Mouse (Mus musculus) adrenal gland, adult 18-20 months (tissue): ENCODE data around the gene Zfp956. TPM values are rescaled to one million over a fixed set of nuclear protein-coding genes. Genes with fewer than 3 reads are reported as not detected.
A peak's percentile ranks its signal among the peaks of the same experiment; 100 is the strongest.
"Not testable (repeated sequence)": the region's sequence is repeated elsewhere in the genome, so short reads cannot be mapped to it uniquely, and the experiment has no call there.

Source experiments
- DNase-seq, 2 experiments: peaks; one replicate each; pipeline ENCODE4 v3.0.0; 2021 to 2022; ENCODE audit warnings: low spot score in 2 of 2
- total RNA-seq, 2 experiments: library from RNA; stranded (reverse); gene quantifications; 1 replicate in 1 of 2; 2 replicates in 1 of 2; pipeline ENCODE4 v1.2.3; 2021

The Zfp956 gene
- total RNA-seq, 2 experiments from 2014 or later: 5.1 to 5.7 TPM

DNA sequence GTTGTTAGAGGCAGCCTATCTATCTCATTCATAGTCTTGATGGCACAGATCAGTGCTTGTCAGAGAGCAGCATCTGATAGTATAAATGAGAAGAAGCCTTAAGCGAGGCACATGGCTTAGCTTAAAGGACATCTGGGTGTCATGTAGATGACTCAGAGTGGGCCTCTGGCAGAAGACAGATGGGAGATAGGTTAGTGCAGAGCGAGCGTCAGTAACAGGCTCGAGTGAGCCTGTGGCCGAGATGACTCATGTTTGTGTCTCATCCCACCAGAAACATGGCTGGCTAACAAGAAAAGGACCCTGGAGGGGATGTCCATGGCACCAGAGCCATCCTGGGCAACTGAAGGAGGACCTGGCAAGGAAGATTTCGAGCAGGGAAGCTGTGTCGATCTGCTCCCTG lies 9.9 kb downstream of the Zfp956 start:
- DNase-seq: no peak

DNA sequence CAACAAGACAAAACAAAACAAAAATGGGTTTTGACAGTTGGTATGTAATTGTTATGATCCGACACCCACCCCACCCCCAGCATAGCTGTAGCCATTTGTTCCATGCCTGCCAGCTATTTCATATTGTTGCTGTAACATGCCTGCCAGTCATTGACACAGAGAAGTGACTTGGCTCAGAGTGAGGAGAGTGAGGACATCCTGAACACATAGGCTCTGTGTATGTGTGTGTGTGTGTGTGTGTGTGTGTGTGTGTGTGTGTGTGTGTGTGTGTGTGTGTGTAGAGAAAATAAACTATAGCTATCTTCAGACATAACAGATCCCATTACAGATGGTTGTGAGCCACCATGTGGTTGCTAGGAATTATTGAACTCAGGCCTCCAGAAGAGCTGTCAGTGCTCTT lies 15.0 kb downstream of the Zfp956 start:
- DNase-seq: not testable (repeated sequence)

- no peak for DNase-seq
Observed at GRCm38 (mm10) chr6:47974599-47974998, 21.4 kb downstream of the Zfp956 start.

DNA sequence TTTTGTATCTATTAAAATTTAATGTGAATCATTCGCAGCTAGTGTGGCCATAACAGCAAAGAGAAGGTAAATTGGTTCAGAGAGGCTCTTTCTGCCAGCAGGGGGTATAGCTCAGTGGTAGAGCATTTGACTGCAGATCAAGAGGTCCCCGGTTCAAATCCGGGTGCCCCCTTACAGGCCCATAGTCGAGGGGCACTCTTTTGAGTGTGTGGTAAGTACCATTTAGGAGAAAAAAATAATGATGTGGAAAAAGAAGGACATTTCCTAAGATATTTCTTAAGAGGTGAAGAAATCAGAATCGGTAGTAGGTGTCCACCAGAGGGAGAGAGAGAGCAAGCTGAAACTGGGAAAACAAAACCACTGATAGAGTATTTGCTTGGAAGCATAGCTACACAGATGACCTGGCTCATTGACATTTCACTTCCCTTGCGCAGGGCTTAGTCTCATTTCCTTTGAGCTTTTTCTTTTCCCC lies 25.7 kb downstream of the Zfp956 start:
- DNase-seq: peak; percentile 83 to 93

DNA sequence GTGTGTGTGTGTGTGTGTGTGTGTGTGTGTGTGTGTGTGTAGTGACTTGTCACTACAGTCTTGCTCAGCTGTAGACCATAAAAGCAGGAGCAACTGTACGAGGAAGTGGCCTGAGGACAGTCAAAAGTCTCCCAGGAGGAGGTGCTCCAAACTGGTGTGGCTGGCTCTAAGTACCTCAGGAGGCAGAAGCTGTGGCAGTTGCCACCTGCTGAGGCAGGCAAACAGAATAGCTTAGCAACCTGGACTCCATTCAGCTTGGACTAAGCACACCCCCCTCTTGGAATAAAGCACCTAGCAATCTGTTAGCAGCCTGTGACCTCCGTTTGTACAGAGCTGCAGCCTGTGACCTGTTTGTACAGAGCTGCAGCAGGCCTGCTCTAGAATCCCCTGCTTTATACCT lies 30.7 kb downstream of the Zfp956 start:
- DNase-seq: no peak

DNA sequence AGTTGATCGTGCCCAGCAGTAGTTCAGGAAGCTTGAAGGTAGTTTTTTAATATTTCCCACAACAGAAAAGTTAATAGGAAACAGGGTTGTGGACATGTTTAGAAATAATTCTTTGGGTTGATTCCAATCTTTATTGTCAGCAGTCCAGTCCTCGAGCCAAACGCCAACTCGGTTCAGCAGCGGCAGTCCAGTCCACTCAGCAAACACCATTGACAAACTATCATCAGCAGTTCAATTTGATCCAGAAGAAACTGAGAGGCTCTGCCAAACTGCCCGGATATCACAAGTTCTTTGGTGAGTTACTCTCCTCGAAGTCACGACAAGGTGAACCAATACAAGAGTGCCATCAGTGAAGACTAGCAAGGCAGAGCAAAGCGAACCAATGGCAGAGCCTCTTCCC lies 42.5 kb downstream of the Zfp956 start:
- DNase-seq: no peak

DNA sequence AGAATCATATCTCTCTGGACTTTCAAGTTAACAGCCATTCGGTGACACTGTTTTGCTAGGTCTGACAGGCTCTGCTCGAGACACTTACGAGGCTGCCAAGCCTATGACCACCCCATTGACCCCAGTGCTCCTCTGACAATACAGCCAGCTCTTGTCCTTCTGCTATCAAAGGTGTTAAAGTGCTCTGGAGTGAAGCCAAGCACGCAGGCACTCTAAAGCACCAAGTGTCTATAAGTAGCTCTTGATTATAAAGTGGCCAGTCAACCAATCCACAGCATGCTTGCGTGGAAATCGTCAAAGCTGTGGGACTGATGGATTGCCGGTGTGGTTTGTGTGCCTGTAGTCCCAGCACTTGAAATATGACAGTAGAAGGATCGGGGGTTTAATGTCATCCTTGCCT lies 57.5 kb downstream of the Zfp956 start:
- DNase-seq: no peak

Other genes starting within 250 kb of the Zfp956 start
- gene Pdia4, start 140.0 kb upstream of the Zfp956 start, total RNA-seq: 10 to 100 TPM; 83.4 to 86.3 TPM
- gene Zfp786, start 122.5 kb upstream of the Zfp956 start, total RNA-seq: 1 to 10 TPM in 1 of 2 experiments, under 1 TPM in 1; 0.77 to 1.7 TPM
- gene Zfp398, start 117.7 kb upstream of the Zfp956 start, total RNA-seq: 10 to 100 TPM in 1 of 2 experiments, 1 to 10 TPM in 1; 8.8 to 12.3 TPM
- gene Zfp282, start 76.2 kb upstream of the Zfp956 start, total RNA-seq: 1 to 10 TPM; 7.7 to 8.0 TPM
- gene Zfp212, start 32.9 kb upstream of the Zfp956 start, total RNA-seq: 10 to 100 TPM; 12.8 to 15.0 TPM
- 10 to 100 TPM; 18.9 to 26.0 TPM for gene Zfp777, start 95.5 kb downstream of the Zfp956 start, total RNA-seq
- gene Zfp746, start 133.2 kb downstream of the Zfp956 start, total RNA-seq: 10 to 100 TPM; 22.8 to 25.6 TPM